Mouse (Mus musculus): ENCODE results near the gene Tgfb1.

DNA sequence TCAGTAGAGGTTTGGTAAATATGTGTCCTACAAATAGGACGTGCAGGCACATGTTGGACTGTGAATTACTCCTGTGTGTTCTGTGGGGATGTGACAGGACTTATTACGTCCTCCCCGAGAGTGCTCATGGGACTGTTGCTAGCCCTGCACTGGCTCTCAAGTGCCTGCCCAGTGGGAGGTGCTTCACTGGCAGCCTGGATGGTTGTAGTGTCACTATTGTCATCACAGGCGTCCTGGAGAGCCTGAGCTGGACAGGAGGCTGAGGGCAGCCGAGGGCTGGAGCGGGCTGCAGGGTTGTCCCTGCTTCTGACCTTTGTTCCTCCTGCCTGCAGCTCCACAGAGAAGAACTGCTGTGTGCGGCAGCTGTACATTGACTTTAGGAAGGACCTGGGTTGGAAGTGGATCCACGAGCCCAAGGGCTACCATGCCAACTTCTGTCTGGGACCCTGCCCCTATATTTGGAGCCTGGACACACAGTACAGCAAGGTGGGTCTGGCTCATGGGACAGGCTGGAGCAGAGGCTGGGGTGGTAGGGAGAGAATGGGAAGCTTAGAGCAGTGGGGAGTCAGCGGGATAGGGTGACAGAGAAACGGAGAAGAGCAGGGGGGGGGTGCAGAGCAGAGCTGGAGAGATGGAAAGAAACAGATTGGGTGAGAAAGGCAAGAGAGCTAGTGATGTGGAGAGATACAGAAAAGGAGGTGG is 17.1 kb downstream of the Tgfb1 start:
- TF ChIP-seq CTCF (IDR thresholded peaks at IDR 0.05; ENCODE audit: low read depth, low read length) (no peak), POLR2A (IDR thresholded peaks at IDR 0.05; ENCODE audit: borderline replicate concordance, low read depth, low read length) (no peak)

Measured in bone marrow macrophage, adult 2 months (primary cell).